Mouse (Mus musculus): ENCODE data around the gene Arhgdia. TPM values are rescaled to one million over a fixed set of nuclear protein-coding genes. Genes with fewer than 3 reads are reported as not detected.
"Not testable (repeated sequence)": the region's sequence is repeated elsewhere in the genome, so short reads cannot be mapped to it uniquely, and the experiment has no call there.

Gene Arhgdia
- total RNA-seq, 4 experiments from 2014 or later, result 268 to 314 (median 278) TPM

DNA sequence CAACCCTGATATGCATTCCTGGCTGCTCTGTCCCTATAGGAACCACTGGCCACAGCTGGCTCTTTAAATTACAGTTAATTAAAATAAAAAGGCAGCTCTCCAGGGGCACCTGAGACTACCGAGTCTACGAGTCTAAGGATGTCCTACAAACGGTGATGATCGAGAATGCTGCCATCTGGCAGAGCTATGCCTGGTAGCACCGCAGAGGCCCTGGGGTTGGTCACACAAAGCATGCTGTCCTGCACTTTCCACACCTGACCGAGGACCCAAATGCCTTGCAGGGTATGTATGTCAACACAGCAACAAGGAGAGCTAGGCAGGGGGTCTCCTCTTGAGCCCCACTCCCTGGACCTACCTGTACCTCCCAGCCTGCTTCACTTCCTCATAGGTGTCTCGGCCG is 32.6 kb upstream of the Arhgdia start:
- DNase-seq (ENCODE audit: low spot score in 2 of 2), result no peak

DNA sequence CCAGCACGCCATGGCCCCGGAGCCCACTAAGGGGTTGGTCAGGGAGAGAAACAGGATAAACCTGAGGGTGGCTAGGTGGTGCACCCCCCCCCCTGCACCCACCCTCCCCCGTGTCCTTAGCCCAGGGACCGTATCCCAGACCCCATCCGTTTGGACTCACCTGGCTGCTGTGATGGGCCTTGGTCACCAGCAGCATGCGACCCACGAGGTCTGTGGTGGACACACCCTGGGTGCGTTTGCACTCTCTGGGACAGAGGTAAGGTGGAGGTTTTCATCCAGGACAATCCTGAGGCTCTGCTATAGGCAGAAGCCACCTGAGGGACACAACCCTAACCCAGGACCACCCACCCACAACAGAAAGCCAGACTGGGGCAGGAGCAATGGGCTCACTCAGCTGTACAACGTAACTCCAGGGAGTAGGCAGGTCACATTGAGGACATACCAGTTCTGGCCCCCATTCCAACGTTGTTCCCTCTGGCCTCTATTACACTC is 32.1 kb upstream of the Arhgdia start:
- DNase-seq (ENCODE audit: low spot score in 2 of 2), result no peak

DNA sequence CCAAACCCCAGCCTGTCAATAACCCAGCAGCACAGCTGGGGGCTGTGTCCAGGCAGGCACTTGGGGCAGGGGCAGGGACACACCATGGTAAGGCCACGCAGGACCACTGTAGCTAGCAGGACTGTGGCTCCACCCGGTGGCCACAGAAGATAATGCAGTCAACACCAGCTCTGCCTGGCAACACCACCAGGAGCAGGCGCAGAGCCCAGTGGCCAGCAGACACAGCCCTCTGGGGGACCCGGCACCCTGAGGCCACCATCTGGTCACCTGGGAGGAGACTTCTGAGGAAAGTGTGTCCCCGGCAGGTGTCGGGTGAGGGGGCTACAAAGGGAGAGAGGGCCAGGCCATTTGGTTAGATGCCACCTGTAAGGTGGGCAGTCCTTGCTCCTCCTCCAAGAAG is 31.3 kb upstream of the Arhgdia start:
- peak in 1 of 2 experiments; percentile 72 for DNase-seq (ENCODE audit: low spot score in 2 of 2)

DNA sequence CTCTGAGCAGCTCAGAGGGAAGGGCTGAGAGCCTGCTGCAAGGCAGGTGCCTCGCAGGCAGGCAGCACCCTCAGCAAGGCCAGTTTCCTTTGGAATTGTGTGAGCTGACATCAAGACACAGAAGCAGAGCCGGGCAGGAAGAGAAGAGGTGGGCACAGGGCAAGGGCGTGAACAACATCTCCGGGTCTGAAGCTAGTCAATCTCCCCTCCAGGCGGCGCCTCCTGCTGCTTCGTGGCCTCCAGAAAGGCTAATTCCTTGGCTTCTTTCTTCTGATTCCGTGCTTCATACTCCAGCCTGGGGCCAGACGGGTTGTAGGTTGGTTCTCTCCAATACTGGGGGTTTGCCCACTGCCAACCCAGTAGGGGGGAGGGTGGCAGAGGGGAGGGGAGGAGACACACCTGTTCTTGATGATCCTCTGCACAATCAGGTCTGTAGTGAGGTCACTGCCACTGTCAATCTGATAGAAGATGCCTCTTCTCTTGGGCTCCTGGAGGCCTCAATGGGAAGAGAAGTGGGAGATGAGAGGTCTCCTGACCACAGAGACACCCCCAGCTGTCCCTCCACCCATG is 29.1 kb upstream of the Arhgdia start:
- DNase-seq (ENCODE audit: low spot score in 2 of 2), result no peak

DNA sequence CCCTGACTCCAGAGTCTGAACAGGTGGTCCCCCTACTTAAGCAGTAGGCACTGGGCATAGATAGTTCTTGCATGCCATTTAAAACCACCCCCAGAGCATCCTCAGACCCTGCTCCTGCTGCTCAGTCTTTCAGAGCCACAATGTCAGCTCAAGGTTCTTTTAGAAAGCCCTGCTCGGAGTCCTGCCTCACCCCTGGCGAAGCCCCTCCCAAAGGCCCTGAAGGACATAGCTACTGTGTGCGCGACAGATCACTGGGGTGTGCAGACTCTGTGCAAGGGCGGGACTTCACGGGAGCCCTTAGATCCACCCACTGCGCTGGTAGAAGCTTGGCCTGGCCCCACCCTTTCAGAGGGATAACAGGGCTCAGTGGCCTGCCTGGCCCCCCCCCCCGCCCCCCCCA is 27.8 kb upstream of the Arhgdia start:
- DNase-seq (ENCODE audit: low spot score in 2 of 2), result no peak

DNA sequence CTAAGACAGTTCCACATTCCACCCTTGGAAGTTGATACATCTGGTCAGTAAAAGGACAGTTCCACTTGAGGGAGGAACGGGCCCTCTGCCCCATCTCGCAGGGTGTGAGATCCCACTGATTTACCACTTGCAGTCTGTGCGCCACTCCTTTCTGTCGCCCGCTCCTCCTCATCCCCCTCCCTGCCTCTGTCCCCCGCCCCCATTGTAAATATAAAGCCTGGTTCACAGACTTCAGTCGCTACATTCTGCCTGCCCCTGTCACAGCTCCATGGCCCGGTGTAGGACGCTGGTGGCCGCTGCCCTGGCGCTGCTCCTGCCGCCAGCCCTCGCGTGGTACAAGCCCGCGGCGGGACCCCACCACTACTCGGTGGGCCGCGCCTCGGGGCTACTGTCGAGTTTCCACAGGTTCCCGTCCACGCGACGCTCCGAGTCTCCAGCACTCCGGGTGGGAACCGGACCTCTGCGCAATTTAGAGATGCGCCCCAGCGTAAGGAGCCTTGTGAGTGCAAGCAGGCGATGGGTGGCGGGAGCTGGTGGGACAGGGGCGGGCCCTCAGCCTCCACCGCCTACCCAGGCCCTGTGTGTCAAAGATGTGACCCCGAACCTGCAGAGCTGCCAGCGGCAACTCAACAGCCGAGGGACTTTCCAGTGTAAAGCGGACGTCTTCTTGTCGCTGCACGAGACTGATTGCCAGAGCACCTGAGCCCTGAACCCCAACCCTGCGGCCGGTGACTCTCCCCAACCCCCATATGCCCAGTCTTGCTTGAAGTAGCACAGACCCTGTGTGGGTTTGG is 27.0 kb upstream of the Arhgdia start, which contains the start of gene Npb:
TSS of gene Npb (plus strand) at position 237 of the 794 bp plus-strand sequence.
- DNase-seq (ENCODE audit: low spot score in 2 of 2), result no peak

DNA sequence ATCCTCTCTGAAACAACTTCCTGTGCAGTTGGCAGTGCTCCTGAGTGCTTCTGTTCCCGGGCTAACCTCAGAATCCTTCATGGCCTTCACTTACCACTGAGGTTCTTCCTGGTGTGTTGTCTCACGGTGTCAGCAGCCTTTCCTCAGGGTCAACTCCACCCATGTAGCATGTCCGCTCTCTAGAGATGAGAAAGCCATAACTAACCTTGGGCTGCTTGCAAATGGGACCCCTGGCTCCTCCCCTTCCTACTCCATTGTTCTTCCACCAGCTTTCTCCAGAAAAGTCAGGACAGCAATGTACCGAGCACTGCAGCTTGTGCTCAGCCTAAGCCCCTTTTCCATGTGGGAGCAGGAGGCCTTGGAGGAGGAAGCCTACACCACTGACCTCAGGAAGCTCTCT is 25.3 kb upstream of the Arhgdia start:
- no peak for DNase-seq (ENCODE audit: low spot score in 2 of 2)

DNA sequence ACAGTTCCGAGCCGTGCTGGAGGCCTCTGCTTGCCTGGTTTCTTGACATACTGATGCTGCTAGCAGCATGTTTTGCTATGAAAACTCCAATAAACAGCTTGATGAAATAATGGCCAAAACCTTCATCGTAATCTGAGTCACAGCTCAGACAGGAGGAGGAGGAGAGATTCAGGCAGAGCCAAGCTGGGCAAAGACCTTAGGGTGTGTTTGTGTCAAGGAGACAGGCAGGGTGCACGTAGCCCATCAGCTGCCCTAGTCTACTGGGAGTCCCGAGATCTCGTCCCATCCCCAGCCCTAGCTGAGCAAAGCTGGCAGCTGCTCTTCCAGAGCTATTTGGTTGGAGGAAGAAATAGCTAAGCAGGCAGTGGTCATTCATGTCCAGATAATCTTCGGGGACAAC is 24.2 kb upstream of the Arhgdia start:
- no peak for DNase-seq (ENCODE audit: low spot score in 2 of 2)

DNA sequence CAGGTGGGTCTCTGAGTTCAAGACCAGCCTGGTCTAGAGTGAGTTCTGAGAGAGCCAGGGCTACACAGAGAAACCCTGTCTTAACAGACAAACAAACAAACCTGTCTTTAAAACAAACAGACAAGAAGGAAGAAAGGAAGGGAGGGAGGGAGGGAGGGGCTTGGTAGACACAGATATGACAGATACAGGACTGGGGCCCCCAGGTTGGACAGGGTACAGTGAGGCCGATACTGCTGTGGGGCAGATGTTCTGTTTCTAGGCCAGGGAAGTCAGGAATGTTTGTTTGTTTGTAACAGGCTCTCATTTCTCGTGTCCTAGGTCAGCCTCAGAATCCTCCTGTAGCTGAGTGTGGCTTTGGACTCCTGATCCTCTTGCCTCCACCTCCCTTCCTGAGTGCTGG is 22.1 kb upstream of the Arhgdia start:
- DNase-seq (ENCODE audit: low spot score in 2 of 2), result no peak

DNA sequence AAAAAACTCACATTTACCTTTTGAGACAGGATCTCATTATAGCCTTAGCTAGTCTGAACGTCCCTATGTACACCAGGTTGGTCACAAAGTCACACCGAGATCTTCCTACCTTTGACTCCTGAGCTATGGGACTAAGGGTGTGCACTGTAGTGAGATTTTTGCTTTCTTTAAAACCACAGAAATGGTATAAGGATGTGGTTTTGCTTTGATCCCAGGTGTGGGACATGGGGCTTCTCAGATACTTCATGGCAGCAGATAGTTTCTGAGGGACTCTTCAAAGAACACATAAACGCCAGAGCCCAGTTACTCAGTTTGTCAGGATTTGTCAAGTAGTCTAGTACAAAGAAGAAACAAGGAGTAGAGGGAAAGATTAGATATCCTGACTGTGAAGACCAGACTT is 19.3 kb upstream of the Arhgdia start:
- no peak for DNase-seq (ENCODE audit: low spot score in 2 of 2)

DNA sequence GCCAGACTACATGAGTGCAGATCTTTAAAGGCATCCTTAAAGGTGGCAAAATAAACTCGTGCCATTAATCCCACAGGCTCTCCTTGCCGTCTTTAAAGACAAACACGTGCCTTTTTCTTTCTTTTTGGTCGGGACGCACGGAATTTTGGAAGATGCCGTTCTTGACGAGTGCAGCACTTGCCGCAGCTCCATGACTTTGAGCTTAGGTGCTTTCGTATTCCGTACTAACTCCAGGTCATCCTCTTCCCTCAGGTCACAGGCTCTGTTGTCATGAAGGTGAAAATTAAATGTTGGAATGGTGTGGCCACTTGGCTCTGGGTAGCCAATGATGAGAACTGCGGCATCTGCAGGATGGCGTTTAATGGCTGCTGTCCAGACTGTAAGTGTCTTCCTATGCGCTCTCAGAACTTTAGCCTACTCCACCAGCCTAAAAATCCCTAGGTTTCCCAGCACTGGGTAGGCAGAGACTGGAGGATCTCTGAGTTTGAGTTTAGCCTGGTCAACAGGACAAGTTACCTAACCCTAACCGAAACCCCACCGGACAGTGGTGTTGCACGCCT is 17.6 kb upstream of the Arhgdia start:
- no peak for DNase-seq (ENCODE audit: low spot score in 2 of 2)

DNA sequence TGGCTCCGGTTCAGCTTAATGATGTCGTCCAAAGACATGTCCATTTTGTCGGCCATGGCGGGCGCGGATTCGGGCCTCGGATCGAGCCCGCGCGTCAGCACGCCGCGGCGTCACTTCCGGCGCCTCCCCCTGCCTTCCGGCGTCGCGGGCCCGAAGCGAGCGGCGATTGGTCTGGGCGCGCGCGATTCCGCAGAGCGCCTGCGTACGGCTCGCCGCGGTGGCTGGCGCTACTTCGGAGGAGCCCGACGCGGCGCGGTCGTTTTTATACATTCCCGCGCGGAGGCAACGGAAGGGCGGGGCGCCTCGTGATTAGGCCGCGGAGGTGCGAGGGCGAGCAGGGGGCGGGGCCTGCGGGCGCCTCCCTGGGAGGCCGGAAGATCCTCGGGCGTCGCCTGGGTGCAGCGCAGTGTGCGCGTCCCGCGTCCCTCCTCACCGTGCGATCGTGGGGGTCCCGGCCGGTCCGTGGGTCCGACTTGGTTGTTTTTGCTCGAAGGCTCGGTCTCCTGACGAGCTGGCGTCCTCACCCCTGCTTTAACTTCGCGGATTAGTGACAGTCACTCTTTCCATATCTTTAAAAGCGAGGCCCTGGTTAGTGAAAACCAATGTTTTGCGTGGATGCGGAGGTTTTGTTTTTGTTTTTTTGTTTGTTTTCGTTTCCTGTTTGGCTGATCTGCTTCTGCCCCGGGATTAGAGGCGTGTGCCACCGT is 17.0 kb upstream of the Arhgdia start, which contains the start of the genes Alyref and Anapc11:
TSS of gene Alyref (minus strand) at position 83 of the 707 bp plus-strand sequence.
TSS of gene Anapc11 (plus strand) at position 139 of the 707 bp plus-strand sequence.
- DNase-seq (ENCODE audit: low spot score in 2 of 2), result peak; percentile 85 to 87

DNA sequence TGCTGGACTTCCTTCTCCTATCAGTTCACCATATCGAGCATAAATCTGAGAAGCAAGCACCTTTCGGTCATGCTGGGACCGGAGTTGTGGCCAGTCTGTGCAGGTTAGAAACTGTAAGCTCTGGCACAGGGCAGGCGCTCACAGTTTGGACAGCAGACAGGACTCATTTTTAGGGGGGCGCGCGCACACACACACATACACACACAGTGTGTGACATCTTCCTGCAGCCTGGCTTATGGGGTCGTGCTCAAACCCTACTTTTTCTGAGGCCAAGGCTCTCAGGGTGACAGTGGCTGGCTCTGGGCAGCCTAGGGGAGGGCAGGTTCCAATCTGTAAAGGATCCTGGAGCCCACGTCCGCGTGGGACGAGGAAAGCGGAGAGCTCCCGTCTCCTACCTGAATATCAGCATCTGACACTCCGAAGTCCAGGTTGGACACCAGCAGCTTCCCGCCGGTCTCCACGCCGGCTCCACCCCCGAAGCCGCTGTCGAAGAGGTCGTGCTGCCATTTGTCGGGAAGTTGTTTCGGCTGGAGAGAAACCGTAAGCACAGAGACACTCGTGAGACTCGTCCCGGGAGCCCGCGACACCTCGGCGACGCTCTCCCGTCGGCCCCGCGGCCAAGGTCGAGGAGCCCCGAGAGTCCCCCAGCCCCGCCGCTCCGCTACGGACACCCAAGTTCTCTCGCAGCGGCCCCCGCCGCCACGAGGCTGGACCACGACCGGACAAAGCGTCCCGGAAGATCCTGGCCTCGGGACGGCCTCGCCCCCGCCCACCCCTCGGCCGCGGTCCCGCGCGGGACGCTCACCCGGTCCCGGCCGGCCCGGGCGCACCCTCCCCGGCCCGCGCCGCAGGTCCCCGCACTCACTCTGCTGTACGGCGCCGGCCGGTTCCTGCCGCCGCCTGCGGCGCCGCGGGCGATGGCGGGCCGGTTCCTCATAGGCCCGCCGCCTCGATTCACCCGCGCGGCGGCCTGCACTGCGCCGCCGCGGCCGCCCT is 16.1 kb upstream of the Arhgdia start:
- DNase-seq (ENCODE audit: low spot score in 2 of 2), result no peak

DNA sequence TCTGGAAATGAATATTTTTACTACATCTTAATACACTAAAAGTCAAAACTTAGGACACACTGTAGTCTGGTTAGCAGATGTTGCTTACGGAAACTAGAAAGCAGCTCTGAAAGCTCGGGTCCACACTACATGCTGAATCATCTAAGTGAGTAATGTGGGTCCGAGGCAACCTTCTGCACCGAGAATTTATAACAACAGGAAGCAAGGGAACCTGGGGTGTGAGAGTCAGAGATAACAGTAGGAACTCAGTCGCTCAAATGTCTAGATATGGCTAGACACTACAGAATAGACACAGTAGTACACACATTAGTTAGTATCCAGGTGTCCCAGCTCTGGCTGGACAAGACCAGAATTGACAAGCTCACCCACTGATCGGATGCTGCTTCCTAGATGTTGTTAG is 7.1 kb upstream of the Arhgdia start:
- DNase-seq (ENCODE audit: low spot score in 2 of 2), result no peak

DNA sequence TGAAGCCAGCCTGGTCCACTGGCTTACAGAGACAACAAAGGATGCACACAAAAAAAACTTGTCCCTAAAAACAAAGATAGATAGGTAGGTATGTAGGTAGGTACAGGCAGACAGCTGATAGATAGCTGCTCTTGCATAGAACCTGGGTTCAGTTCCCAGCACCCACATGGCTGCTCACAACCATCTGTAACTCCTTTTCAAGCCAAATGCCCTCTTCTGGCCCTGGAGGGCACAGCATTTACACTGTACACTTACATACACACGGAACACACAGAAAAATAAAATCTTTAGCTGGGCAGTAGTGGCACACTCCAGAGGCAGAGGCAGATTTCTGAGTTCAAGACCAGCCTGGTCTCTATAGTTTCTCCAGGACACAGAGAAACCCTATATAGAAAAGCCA is 2.5 kb upstream of the Arhgdia start:
- DNase-seq (ENCODE audit: low spot score in 2 of 2), result no peak

DNA sequence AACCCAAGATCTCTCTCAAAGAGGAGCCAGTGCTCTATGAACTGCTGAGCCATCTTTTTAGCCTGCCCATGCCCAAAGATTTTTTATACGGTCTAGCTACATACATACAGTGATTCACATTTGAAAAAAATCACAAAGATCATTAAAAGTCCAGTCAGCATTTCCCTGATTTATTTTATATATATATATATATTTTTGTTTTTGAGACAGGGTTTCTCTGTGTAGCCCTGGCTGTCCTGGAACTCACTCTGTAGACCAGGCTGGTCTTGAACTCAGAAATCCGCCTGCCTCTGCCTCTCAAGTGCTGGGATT is 1.5 kb upstream of the Arhgdia start:
- not testable (repeated sequence) for DNase-seq (ENCODE audit: low spot score in 2 of 2)

DNA sequence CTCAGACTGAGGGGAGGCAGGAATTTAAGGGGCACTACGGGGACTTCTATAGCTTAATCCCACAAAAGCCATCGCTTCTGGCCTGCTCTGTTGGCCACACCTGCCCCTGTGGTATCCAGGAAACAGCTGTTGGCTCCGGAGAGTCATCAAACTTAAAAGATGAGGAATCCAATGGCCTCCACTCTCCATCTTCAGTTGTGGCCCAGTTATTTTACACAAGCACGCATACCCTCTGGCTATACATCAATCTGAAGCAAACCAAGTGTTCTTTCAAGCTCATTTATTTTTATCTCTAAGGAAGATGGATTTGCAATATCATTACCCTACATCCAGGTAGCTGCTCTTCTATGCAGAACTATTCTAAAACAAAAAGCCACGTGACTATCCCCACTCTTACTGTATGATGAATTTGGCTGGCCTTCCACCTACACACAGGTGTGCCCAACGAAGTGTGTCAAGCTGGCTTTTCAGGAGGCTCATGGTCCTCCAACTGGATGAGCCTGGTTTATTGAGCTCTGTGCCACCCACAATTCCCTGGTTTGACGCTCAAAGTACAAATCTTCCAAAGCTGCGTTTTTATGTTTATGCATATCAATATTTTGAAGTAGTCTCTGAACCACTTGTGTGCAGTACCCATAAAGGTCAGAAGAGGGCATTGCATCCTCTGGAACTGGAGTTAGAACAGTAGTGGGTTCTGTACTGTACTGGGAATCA is 1.0 kb upstream of the Arhgdia start:
- no peak for DNase-seq (ENCODE audit: low spot score in 2 of 2)

DNA sequence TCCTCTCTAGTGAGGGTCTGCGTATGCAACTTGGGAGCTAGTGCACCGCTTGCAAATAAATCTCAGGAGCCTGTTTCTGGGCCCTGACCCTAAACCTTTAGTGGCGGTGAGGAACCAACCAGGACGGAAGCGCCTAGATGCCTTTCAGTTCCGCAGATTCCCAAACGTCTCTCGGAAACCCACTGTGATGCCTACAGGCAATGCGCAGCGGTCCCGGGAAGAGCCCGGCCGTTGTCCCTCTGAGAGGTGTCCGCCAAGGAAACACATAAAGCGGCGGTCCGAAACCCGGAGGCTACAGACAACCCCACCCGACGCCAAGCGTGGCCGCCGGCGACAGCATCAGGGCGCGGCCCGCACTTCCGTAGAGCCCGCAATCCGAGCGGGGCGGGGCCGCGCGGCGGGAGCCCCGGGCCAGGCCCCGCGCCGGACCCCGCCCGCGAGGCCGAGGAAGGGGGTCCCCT is 523 bp downstream of the Arhgdia start:
- peak in 1 of 2 experiments; percentile 19 for DNase-seq (ENCODE audit: low spot score in 2 of 2)

DNA sequence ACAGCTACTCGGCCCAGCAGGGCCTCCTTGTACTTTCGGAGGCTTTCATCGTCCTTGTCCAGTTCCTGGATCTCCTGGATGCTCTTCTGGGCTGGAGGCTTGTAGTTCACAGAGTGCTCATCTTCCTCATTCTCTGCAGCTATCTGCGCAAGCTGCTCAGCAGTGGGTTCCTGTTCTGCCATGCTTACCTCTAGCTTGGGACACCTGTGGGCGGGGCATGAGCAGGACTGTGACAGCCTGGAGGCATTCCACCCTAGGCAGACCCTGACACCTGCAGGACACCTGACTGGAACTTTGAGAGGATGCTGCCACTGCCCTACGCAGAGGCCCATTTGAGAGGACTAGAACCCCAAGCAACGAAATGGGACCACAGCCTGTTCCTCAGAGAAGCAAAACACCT is 1.2 kb downstream of the Arhgdia start:
- peak in 1 of 2 experiments; percentile 35 for DNase-seq (ENCODE audit: low spot score in 2 of 2)
